8 mouse cellular contexts compared by ENCODE assay signal in the genomic region with DNA sequence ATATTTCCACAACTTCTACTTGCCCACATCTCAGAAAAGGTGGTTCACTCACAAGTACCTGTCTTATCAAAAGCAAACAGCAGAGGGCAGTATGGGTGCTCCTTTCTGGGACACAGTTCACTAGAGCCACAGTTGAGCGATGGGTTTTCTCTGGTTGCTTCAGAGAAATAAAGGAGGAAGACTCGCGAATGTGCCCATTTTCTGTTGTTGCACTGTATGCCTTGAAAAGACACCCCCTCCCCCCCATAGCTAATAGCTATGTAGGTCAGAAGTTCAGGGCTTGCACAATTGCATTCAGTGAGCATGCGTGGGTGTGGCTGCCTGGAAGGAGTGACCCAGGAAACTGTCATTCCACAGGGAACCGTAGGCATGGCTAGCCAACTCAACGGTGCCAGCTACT. TPM values are rescaled to one million over a fixed set of nuclear protein-coding genes. Genes with fewer than 3 reads are reported as not detected.
A peak's percentile ranks its signal among the peaks of the same experiment; 100 is the strongest.
DNase-seq lines count a peak whose midpoint lies in the region; ATAC-seq and TF ChIP-seq lines count a peak whose summit lies in the region.

No protein-coding gene starts in this region.

- TF ChIP-seq POLR2A in bone marrow, adult 2 months (IDR thresholded peaks at IDR 0.05; ENCODE audit: borderline replicate concordance, control insufficient read depth, low read depth, low read length) = no peak
- no peak for TF ChIP-seq POLR2A in embryonic fibroblast, embryonic 13.5 days (IDR thresholded peaks at IDR 0.05; ENCODE audit: low read depth, low read length)
- TF ChIP-seq POLR2A in limb, embryonic 14.5 days (IDR thresholded peaks at IDR 0.05; ENCODE audit: borderline replicate concordance, extremely low read depth, insufficient read depth, insufficient read length) = no peak

- peak; percentile 65 for TF ChIP-seq CTCF in bone marrow, adult 2 months (IDR thresholded peaks at IDR 0.05; ENCODE audit: control insufficient read depth, insufficient read depth, low read length)
- TF ChIP-seq CTCF in embryonic fibroblast, embryonic 13.5 days (IDR thresholded peaks at IDR 0.05; ENCODE audit: borderline replicate concordance, insufficient read depth, low read length) = peak; percentile 25; the same call in 1 of the 2 replicates

- no peak overlapping the region for H3K9ac ChIP-seq in kidney, embryonic 14.5 days (ENCODE audit: low read depth, low read length)
- no peak overlapping the region for H3K9ac ChIP-seq in limb, embryonic 14.5 days (ENCODE audit: low read depth, low read length, severe bottlenecking)

- no peaks in the 10 kb centered on the region; the same call in 1 of the 2 replicates for H3K4me1 ChIP-seq in bone marrow, adult 2 months (ENCODE audit: control insufficient read depth, insufficient read depth, low read length)
- H3K4me1 ChIP-seq in embryonic fibroblast, embryonic 13.5 days (ENCODE audit: control insufficient read depth, insufficient read depth, low read length) = no peaks in the 10 kb centered on the region; the same call in 1 of the 2 replicates
- H3K4me1 ChIP-seq in heart, embryonic 10.5 days = no peaks in the 10 kb centered on the region; the same call in 1 of the 2 replicates
- 0 out of 2 replicates have a peak, but pooled peaks cover 3% of the 10 kb centered on the region for H3K4me1 ChIP-seq in kidney, embryonic 14.5 days (ENCODE audit: control insufficient read depth, insufficient read depth, low read length)
- no peaks in the 10 kb centered on the region; the same call in 1 of the 2 replicates for H3K4me1 ChIP-seq in limb, embryonic 14.5 days (ENCODE audit: control insufficient read depth, insufficient read depth, low read length)

- no peaks in the 10 kb centered on the region for H3K9me3 ChIP-seq in heart, embryonic 10.5 days
- no peaks in the 10 kb centered on the region for H3K9me3 ChIP-seq in kidney, embryonic 14.5 days (ENCODE audit: control insufficient read depth, low read length)
- H3K9me3 ChIP-seq in limb, embryonic 14.5 days (ENCODE audit: control insufficient read depth, low read length) = no peaks in the 10 kb centered on the region

- H3K4me3 ChIP-seq in bone marrow, adult 2 months (replicated peaks; ENCODE audit: control insufficient read depth, low read depth, low read length) = no peak overlapping the region
- no peak overlapping the region for H3K4me3 ChIP-seq in embryonic fibroblast, embryonic 13.5 days (ENCODE audit: insufficient read depth, low read length)
- H3K4me3 ChIP-seq in heart, embryonic 10.5 days = no peak overlapping the region
- no peak overlapping the region for H3K4me3 ChIP-seq in kidney, embryonic 14.5 days (ENCODE audit: low read length)
- H3K4me3 ChIP-seq in limb, embryonic 14.5 days (replicated peaks; ENCODE audit: low read length) = no peak overlapping the region

- no peaks in the 10 kb centered on the region for H3K27me3 ChIP-seq in heart, embryonic 10.5 days (ENCODE audit: insufficient read depth, poor library complexity, severe bottlenecking)
- H3K27me3 ChIP-seq in kidney, embryonic 14.5 days (ENCODE audit: control insufficient read depth, insufficient read depth, low read length) = no peaks in the 10 kb centered on the region
- H3K27me3 ChIP-seq in limb, embryonic 14.5 days (ENCODE audit: control insufficient read depth, insufficient read depth, low read length) = no peaks in the 10 kb centered on the region

- no peak overlapping the region for H3K27ac ChIP-seq in bone marrow, adult 2 months (ENCODE audit: control insufficient read depth, insufficient read depth, low read depth, low read length, poor library complexity)
- H3K27ac ChIP-seq in embryonic fibroblast, embryonic 13.5 days (ENCODE audit: insufficient read depth, low read length) = no peak overlapping the region
- no peak overlapping the region for H3K27ac ChIP-seq in heart, embryonic 10.5 days
- no peak overlapping the region for H3K27ac ChIP-seq in kidney, embryonic 14.5 days (ENCODE audit: low read depth, low read length)
- H3K27ac ChIP-seq in limb, embryonic 14.5 days (replicated peaks; ENCODE audit: low read depth, low read length) = no peak overlapping the region

- peak overlapping the region; percentile 26 for H3K4me2 ChIP-seq in kidney, embryonic 14.5 days (replicated peaks; ENCODE audit: low read depth, low read length)
- H3K4me2 ChIP-seq in limb, embryonic 14.5 days (replicated peaks; ENCODE audit: low read depth, low read length, severe bottlenecking) = no peak overlapping the region

- 9% methylated on average over 6 of the region's 6 CpGs for WGBS in bone marrow, adult 2 months
- WGBS in heart, embryonic 10.5 days = 34% methylated on average over 6 of the region's 6 CpGs
- WGBS in kidney, embryonic 14.5 days = 18% methylated on average over 6 of the region's 6 CpGs
- WGBS in limb, embryonic 14.5 days = 33% methylated on average over 6 of the region's 6 CpGs

- no peaks in the 10 kb centered on the region for H3K36me3 ChIP-seq in heart, embryonic 10.5 days
- no peaks in the 10 kb centered on the region for H3K36me3 ChIP-seq in kidney, embryonic 14.5 days (ENCODE audit: control insufficient read depth, insufficient read depth, low read length)
- H3K36me3 ChIP-seq in limb, embryonic 14.5 days (ENCODE audit: control insufficient read depth, insufficient read depth, low read length) = no peaks in the 10 kb centered on the region

- peak; percentile 87 for DNase-seq in A20 (ENCODE audit: low read depth, low spot score)
- DNase-seq in heart, embryonic 10.5 days (ENCODE audit: low spot score) = peak; percentile 82
- peak; percentile 86 for DNase-seq in limb, embryonic 14.5 days (ENCODE audit: low spot score)
- DNase-seq in monocyte, adult 2 months (ENCODE audit: low read depth in 1 of 2, low spot score in 2 of 2) = peak; percentile 57 to 65
- peak; percentile 73 to 83 for DNase-seq in spleen, postnatal 36 days (ENCODE audit: low spot score in 2 of 2)

- ATAC-seq in kidney, embryonic 14.5 days (ENCODE audit: low FRiP score, low TSS enrichment) = peak; percentile 82
- ATAC-seq in limb, embryonic 14.5 days (ENCODE audit: low FRiP score, low read depth) = 0 out of 2 replicates have a peak, but pooled peaks have one; percentile 19

RNA-seq across cellular contexts. Expression of a gene that starts 55.5 kb away (rescaled TPM):
- polyA plus RNA-seq in bone marrow, adult 2 months (2011; ENCODE audit: insufficient read depth, insufficient read length, low replicate concordance, missing spikeins) = 6.8 and 10.2 TPM in 2 replicates
- 39.1 and 59.0 TPM in 2 replicates for polyA plus RNA-seq in embryonic fibroblast, embryonic 13.5 days (2011; ENCODE audit: insufficient read length, low read depth, missing spikeins)
- polyA plus RNA-seq in heart, embryonic 10.5 days (2016; fragmentation: Nextera tagmentation; extraction: Ambion mirVana) = 15.9 and 16.3 TPM in 2 replicates
- polyA plus RNA-seq in kidney, embryonic 14.5 days (2014; fragmentation: Nextera tagmentation; extraction: Ambion mirVana) = 26.8 and 48.8 TPM in 2 replicates
- 26.6 and 29.7 TPM in 2 replicates for polyA plus RNA-seq in limb, embryonic 14.5 days (2012; rRNA removed)
- polyA plus RNA-seq in limb, embryonic 14.5 days (2014; fragmentation: Nextera tagmentation; extraction: Ambion mirVana) = 56.4 and 58.2 TPM in 2 replicates
